Mouse (Mus musculus): ENCODE measurements around the gene Trak1. TPM values are rescaled to one million over a fixed set of nuclear protein-coding genes. Genes with fewer than 3 reads are reported as not detected.

Gene Trak1
- total RNA-seq, 2 experiments from 2014 or later: 156 to 204 TPM

GRCm38 (mm10) chr9:121298411-121299091 is 1.2 kb downstream of the Trak1 start:
- TF ChIP-seq CTCF (IDR thresholded peaks at IDR 0.05): no peak
- intact Hi-C loops (cut with DNase I): loop anchor here (2.0 kb wide), 2 partner anchors 46 to 72 kb away; no protein-coding TSS in a partner anchor
- H3K27ac ChIP-seq: peak overlapping the region; percentile 97
- DNase-seq: peak; percentile 72
- H3K4me3 ChIP-seq: peak overlapping the region; percentile 93

GRCm38 (mm10) chr9:121299223-121299755 is 2.0 kb downstream of the Trak1 start:
- H3K27ac ChIP-seq: peak overlapping the region; percentile 97
- no peak for TF ChIP-seq CTCF (IDR thresholded peaks at IDR 0.05)
- H3K4me3 ChIP-seq: peak overlapping the region; percentile 93
- DNase-seq: no peak
- intact Hi-C loops (cut with DNase I): loop anchor here (2.0 kb wide), 2 partner anchors 46 to 72 kb away; no protein-coding TSS in a partner anchor

GRCm38 (mm10) chr9:121299976-121300570 is 2.8 kb downstream of the Trak1 start:
- no peak; the same call in 1 of the 2 replicates for TF ChIP-seq CTCF (IDR thresholded peaks at IDR 0.05)
- peak overlapping the region; percentile 97 for H3K27ac ChIP-seq

GRCm38 (mm10) chr9:121301041-121301920 is 4.0 kb downstream of the Trak1 start:
- intact Hi-C loops (cut with DNase I): no loop called here

More at GRCm38 (mm10) chr9:121299976-121300570, 2.8 kb downstream of the Trak1 start:
- intact Hi-C loops (cut with DNase I): loop anchor here (2.0 kb wide), 2 partner anchors 45 to 71 kb away; no protein-coding TSS in a partner anchor
- peak overlapping the region; percentile 93 for H3K4me3 ChIP-seq
- peak; percentile 31 for DNase-seq

GRCm38 (mm10) chr9:121302543-121302942 is 5.2 kb downstream of the Trak1 start:
- H3K4me3 ChIP-seq: no peak overlapping the region
- intact Hi-C loops (cut with DNase I): no loop called here
- TF ChIP-seq CTCF (IDR thresholded peaks at IDR 0.05): peak; percentile 61
- peak; percentile 31 for DNase-seq
- H3K27ac ChIP-seq: peak overlapping the region; percentile 97

More at GRCm38 (mm10) chr9:121301041-121301920, 4.0 kb downstream of the Trak1 start:
- peak overlapping the region; percentile 97 for H3K27ac ChIP-seq
- peak; percentile 54 for DNase-seq
- H3K4me3 ChIP-seq: peak overlapping the region; percentile 49
- TF ChIP-seq CTCF (IDR thresholded peaks at IDR 0.05): peak; percentile 12; the same call in 1 of the 2 replicates

- H3K4me3 ChIP-seq: peak overlapping the region; percentile 1; the same call in 1 of the 2 replicates
- DNase-seq: peak; percentile 30
- intact Hi-C loops (cut with DNase I): no loop called here
- H3K27ac ChIP-seq: peak overlapping the region; percentile 60
- TF ChIP-seq CTCF (IDR thresholded peaks at IDR 0.05): no peak
These were observed 5.8 kb downstream of the Trak1 start for GRCm38 (mm10) chr9:121303086-121303485.

GRCm38 (mm10) chr9:121303748-121304147 is 6.4 kb downstream of the Trak1 start:
- TF ChIP-seq CTCF (IDR thresholded peaks at IDR 0.05): no peak
- peak overlapping the region; percentile 1; the same call in 1 of the 2 replicates for H3K4me3 ChIP-seq
- intact Hi-C loops (cut with DNase I): no loop called here
- peak; percentile 19 for DNase-seq
- peak overlapping the region; percentile 60 for H3K27ac ChIP-seq

GRCm38 (mm10) chr9:121304520-121304919 is 7.2 kb downstream of the Trak1 start:
- no peak for TF ChIP-seq CTCF (IDR thresholded peaks at IDR 0.05)
- no peak overlapping the region for H3K4me3 ChIP-seq
- intact Hi-C loops (cut with DNase I): no loop called here
- peak; percentile 18 for DNase-seq
- H3K27ac ChIP-seq: peak overlapping the region; percentile 60

GRCm38 (mm10) chr9:121305456-121305855 is 8.2 kb downstream of the Trak1 start:
- Histone ChIP-seq H3K27ac (peak overlapping the region; percentile 17; the same call in 1 of the 2 replicates), H3K4me3 (no peak overlapping the region)
- no peak for TF ChIP-seq CTCF (IDR thresholded peaks at IDR 0.05)
- peak; percentile 9 for DNase-seq
- intact Hi-C loops (cut with DNase I): no loop called here

GRCm38 (mm10) chr9:121309287-121309686 is 12.0 kb downstream of the Trak1 start:
- H3K4me3 ChIP-seq: no peak overlapping the region
- peak overlapping the region; percentile 95 for H3K27ac ChIP-seq
- DNase-seq: peak; percentile 15
- no peak for TF ChIP-seq CTCF (IDR thresholded peaks at IDR 0.05)
- intact Hi-C loops (cut with DNase I): no loop called here

- DNase-seq: peak; percentile 19
- TF ChIP-seq CTCF (IDR thresholded peaks at IDR 0.05): no peak
- no peak overlapping the region for H3K4me3 ChIP-seq
- intact Hi-C loops (cut with DNase I): no loop called here
- H3K27ac ChIP-seq: peak overlapping the region; percentile 95
These were observed 13.2 kb downstream of the Trak1 start for GRCm38 (mm10) chr9:121310501-121310900.

- TF ChIP-seq CTCF (IDR thresholded peaks at IDR 0.05): no peak
- peak overlapping the region; percentile 95 for H3K27ac ChIP-seq
- DNase-seq: peak; percentile 60
These were observed 14.5 kb downstream of the Trak1 start for GRCm38 (mm10) chr9:121311846-121312236.

More at GRCm38 (mm10) chr9:121311846-121312236, 14.5 kb downstream of the Trak1 start:
- intact Hi-C loops (cut with DNase I): no loop called here
- no peak overlapping the region for H3K4me3 ChIP-seq
